Mouse (Mus musculus) stomach, postnatal 0 days (tissue): ENCODE data around the gene Ica1.

ENCODE experiments used
- CTCF ChIP-seq: IDR thresholded peaks from 2 replicates; pipeline ENCODE4 v1.5.1; 2016; ENCODE audit warnings: antibody characterized with exemption, low read depth, mild to moderate bottlenecking, moderate library complexity
- EP300 ChIP-seq: optimal IDR thresholded peaks from 2 replicates; pipeline ENCODE3; 2016; ENCODE audit warnings: antibody characterized with exemption

- no peak for TF ChIP-seq CTCF
- no peak for TF ChIP-seq EP300
Observed at GRCm38 (mm10) chr6:8814332-8815002, 36.2 kb upstream of the Ica1 start.
